Comparison of ENCODE assay signal across 1 mouse cellular context in genomic region chrX:113003621-113004020, GRCm38 (mm10).
TF ChIP-seq lines count a peak whose summit lies in the region.

No protein-coding gene starts in this region.

TF ChIP-seq in CH12.LX, 34 proteins besides CTCF, POLR2A, EP300 and RAD21 (continued from another document):
- TF ChIP-seq TBP (conservative IDR thresholded peaks at IDR 0.05; ENCODE audit: low read depth, low read length): no peak
- no peak for TF ChIP-seq ELF1 (IDR thresholded peaks at IDR 0.05; ENCODE audit: low read depth, low read length)
- TF ChIP-seq MXI1 (IDR thresholded peaks at IDR 0.05; ENCODE audit: low read depth, low read length): no peak
- TF ChIP-seq BHLHE40 (IDR thresholded peaks at IDR 0.05; ENCODE audit: low read depth, low read length): no peak
- no peak for TF ChIP-seq MAZ (IDR thresholded peaks at IDR 0.05; ENCODE audit: low read depth, low read length)
- TF ChIP-seq KAT2A (IDR thresholded peaks at IDR 0.05; ENCODE audit: insufficient replicate concordance, low read length): no peak
